Mouse (Mus musculus): ENCODE results near the gene Chchd2. TPM values are rescaled to one million over a fixed set of nuclear protein-coding genes. Genes with fewer than 3 reads are reported as not detected.

Gene Chchd2
- polyA plus RNA-seq, 1 experiment from 2014 or later: 955 TPM

- Histone ChIP-seq H3K4me3 (ENCODE audit: low read depth, low read length) (no peak overlapping the region), H3K36me3 (replicated peaks; ENCODE audit: insufficient read depth, low read length) (peaks cover 12% of the 10 kb centered on the region), H3K9ac (replicated peaks) (no peak overlapping the region), H3K4me2 (ENCODE audit: low read depth, low read length) (no peak overlapping the region), H3K27me3 (ENCODE audit: insufficient read depth, low read length) (no peaks in the 10 kb centered on the region), H3K9me3 (ENCODE audit: low read length) (no peaks in the 10 kb centered on the region), H3K4me1 (ENCODE audit: insufficient read depth) (no peaks in the 10 kb centered on the region), H3K27ac (ENCODE audit: low read depth) (no peak overlapping the region)
- no peak for DNase-seq
- no peak for ATAC-seq
- TF ChIP-seq EP300 (IDR thresholded peaks at IDR 0.05; ENCODE audit: low read depth) (no peak), CTCF (IDR thresholded peaks at IDR 0.05; ENCODE audit: low read depth) (no peak)
- WGBS (ENCODE audit: insufficient replicate concordance): 74% methylated on average over 5 of the region's 5 CpGs
These were observed 32.1 kb downstream of the Chchd2 start for GRCm38 (mm10) chr5:129855163-129855562.

DNA sequence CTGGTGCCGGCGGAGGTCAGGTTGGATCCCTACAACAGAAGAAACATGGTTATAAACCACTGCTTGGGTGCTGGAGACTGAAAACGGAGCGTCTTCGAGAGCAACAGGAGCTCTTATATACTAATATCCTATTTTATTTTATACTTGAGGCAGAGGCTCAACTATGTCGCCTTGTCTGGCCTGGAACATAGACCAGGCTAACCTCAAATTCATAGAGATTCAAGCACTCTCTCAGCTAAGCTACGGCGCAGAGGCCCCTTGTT lies 39.8 kb downstream of the Chchd2 start:
- Histone ChIP-seq H3K4me2 (ENCODE audit: low read depth, low read length) (peak overlapping the region; percentile 96), H3K4me3 (ENCODE audit: low read depth, low read length) (peak overlapping the region; percentile 88), H3K27me3 (ENCODE audit: insufficient read depth, low read length) (no peaks in the 10 kb centered on the region), H3K36me3 (replicated peaks; ENCODE audit: insufficient read depth, low read length) (peaks cover 23% of the 10 kb centered on the region), H3K9ac (replicated peaks) (peak overlapping the region; percentile 78), H3K27ac (ENCODE audit: low read depth) (0 out of 2 replicates have a peak overlapping the region, but pooled peaks have one; percentile 76), H3K4me1 (ENCODE audit: insufficient read depth) (peaks cover 10% of the 10 kb centered on the region), H3K9me3 (ENCODE audit: low read length) (no peaks in the 10 kb centered on the region)
- TF ChIP-seq EP300 (IDR thresholded peaks at IDR 0.05; ENCODE audit: low read depth) (no peak), CTCF (IDR thresholded peaks at IDR 0.05; ENCODE audit: low read depth) (no peak)
- 25% methylated on average over 8 of the region's 8 CpGs for WGBS (ENCODE audit: insufficient replicate concordance)
- DNase-seq: no peak
- ATAC-seq: no peak

DNA sequence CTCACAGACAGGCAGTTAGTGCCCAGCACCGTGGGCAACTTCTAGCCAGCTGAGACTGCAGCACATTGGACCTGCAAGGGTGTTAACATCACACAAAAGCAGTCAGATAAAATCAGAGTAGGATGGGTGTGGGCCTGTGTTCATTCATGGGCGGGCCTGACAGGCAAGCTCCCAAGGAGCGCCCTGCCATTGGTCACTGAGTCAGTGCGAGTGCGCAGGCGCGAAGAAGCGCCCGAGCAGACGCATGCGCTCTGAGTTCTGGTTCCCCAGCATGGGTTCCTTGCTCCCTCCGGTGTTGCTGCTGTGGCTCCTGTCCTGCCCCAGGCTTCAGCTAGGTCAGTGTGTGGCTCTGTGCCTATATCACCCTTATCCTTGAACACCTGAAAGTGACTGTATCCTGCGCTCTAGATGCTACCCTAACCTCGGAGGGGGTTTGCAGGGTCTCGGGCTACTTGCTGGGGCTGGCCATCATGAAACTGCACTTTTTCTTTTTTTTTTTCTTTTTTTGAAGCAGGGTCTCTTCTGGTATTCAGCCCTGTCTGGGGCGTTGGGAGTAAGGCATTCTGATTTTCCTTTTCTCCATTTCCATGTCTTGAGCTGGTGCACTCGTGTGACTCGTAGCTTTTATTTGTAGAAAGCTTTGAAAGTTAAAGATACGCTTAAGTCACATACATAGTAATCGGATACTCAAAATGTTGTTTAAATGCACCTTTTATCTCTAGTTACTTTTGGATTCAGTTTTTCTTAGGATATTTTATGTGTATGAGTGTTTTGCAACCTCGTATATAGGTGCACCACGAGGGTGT lies 40.3 kb downstream of the Chchd2 start, which contains the start of gene Sumf2:
Sumf2 (plus strand) TSS at position 235 of the 806 bp plus-strand sequence.
- Histone ChIP-seq H3K36me3 (replicated peaks; ENCODE audit: insufficient read depth, low read length) (peaks cover 23% of the 10 kb centered on the region), H3K27ac (ENCODE audit: low read depth) (peak within 1 kb of the TSS; percentile 76), H3K4me2 (ENCODE audit: low read depth, low read length) (peak within 1 kb of the TSS; percentile 96), H3K9ac (replicated peaks) (peak within 1 kb of the TSS; percentile 78), H3K4me3 (ENCODE audit: low read depth, low read length) (peak within 1 kb of the TSS; percentile 88), H3K9me3 (ENCODE audit: low read length) (no peaks in the 10 kb centered on the region), H3K27me3 (ENCODE audit: insufficient read depth, low read length) (no peaks in the 10 kb centered on the region), H3K4me1 (ENCODE audit: insufficient read depth) (peaks cover 10% of the 10 kb centered on the region)
- 5% methylated on average over 22 of the region's 22 CpGs for WGBS (ENCODE audit: insufficient replicate concordance)
- DNase-seq (peak; percentile 95), ATAC-seq (peak; percentile 99)
- TF ChIP-seq EP300 (IDR thresholded peaks at IDR 0.05; ENCODE audit: low read depth) (no peak), CTCF (IDR thresholded peaks at IDR 0.05; ENCODE audit: low read depth) (no peak)

GRCm38 (mm10) chr5:129844848-129845247 lies 42.4 kb downstream of the Chchd2 start:
- no peaks in the 10 kb centered on the region for H3K9me3 ChIP-seq (ENCODE audit: low read length)
- H3K36me3 ChIP-seq (replicated peaks; ENCODE audit: insufficient read depth, low read length): peaks cover 19% of the 10 kb centered on the region
- WGBS (ENCODE audit: insufficient replicate concordance): 70% methylated on average over 5 of the region's 5 CpGs
- H3K9ac ChIP-seq (replicated peaks): no peak overlapping the region
- H3K4me1 ChIP-seq (ENCODE audit: insufficient read depth): peaks cover 10% of the 10 kb centered on the region
- no peak overlapping the region for H3K4me2 ChIP-seq (ENCODE audit: low read depth, low read length)
- no peak for ATAC-seq
- no peaks in the 10 kb centered on the region for H3K27me3 ChIP-seq (ENCODE audit: insufficient read depth, low read length)
- no peak overlapping the region for H3K4me3 ChIP-seq (ENCODE audit: low read depth, low read length)
- no peak overlapping the region for H3K27ac ChIP-seq (ENCODE audit: low read depth)
- no peak for DNase-seq
- TF ChIP-seq EP300 (IDR thresholded peaks at IDR 0.05; ENCODE audit: low read depth): no peak
- TF ChIP-seq CTCF (IDR thresholded peaks at IDR 0.05; ENCODE audit: low read depth): no peak

Other genes starting within 250 kb of the Chchd2 start
- gene Zfp11, start 217.4 kb downstream of the Chchd2 start, polyA plus RNA-seq (2015; fragmentation: Nextera tagmentation; extraction: Ambion mirVana): 0.47 and 0.54 TPM in 2 replicates
- not detected in 2 replicates for gene Sept14, start 179.0 kb downstream of the Chchd2 start, polyA plus RNA-seq (2015; fragmentation: Nextera tagmentation; extraction: Ambion mirVana)
- 124 and 130 TPM in 2 replicates for gene Mrps17, start 172.0 kb downstream of the Chchd2 start, polyA plus RNA-seq (2015; fragmentation: Nextera tagmentation; extraction: Ambion mirVana)
- 30.5 and 32.2 TPM in 2 replicates for gene Nipsnap2, start 162.4 kb downstream of the Chchd2 start, polyA plus RNA-seq (2015; fragmentation: Nextera tagmentation; extraction: Ambion mirVana)
- gene Psph, start 100.0 kb downstream of the Chchd2 start, polyA plus RNA-seq (2015; fragmentation: Nextera tagmentation; extraction: Ambion mirVana): 18.4 and 20.5 TPM in 2 replicates
- 12.4 and 14.8 TPM in 2 replicates for gene Sumf2, start 40.5 kb downstream of the Chchd2 start, polyA plus RNA-seq (2015; fragmentation: Nextera tagmentation; extraction: Ambion mirVana)
- gene Zbed5, start 8.3 kb upstream of the Chchd2 start, polyA plus RNA-seq (2015; fragmentation: Nextera tagmentation; extraction: Ambion mirVana): 3.3 and 3.7 TPM in 2 replicates
- 0.08 and 0.20 TPM in 2 replicates for gene Phkg1, start 11.1 kb upstream of the Chchd2 start, polyA plus RNA-seq (2015; fragmentation: Nextera tagmentation; extraction: Ambion mirVana)
- gene Nupr1l, start 21.1 kb upstream of the Chchd2 start, polyA plus RNA-seq (2015; fragmentation: Nextera tagmentation; extraction: Ambion mirVana): 1.4 TPM in 2 replicates
- gene Vkorc1l1, start 54.5 kb upstream of the Chchd2 start, polyA plus RNA-seq (2015; fragmentation: Nextera tagmentation; extraction: Ambion mirVana): 17.5 and 18.2 TPM in 2 replicates
- gene Gusb, start 115.6 kb upstream of the Chchd2 start, polyA plus RNA-seq (2015; fragmentation: Nextera tagmentation; extraction: Ambion mirVana): 26.3 and 29.3 TPM in 2 replicates
- 291 and 304 TPM in 2 replicates for gene Asl, start 141.8 kb upstream of the Chchd2 start, polyA plus RNA-seq (2015; fragmentation: Nextera tagmentation; extraction: Ambion mirVana)
- 19.3 and 20.8 TPM in 2 replicates for gene Crcp, start 141.8 kb upstream of the Chchd2 start, polyA plus RNA-seq (2015; fragmentation: Nextera tagmentation; extraction: Ambion mirVana)
- gene Tpst1, start 185.9 kb upstream of the Chchd2 start, polyA plus RNA-seq (2015; fragmentation: Nextera tagmentation; extraction: Ambion mirVana): 23.8 and 26.0 TPM in 2 replicates